Mouse (Mus musculus) kidney, embryonic 16.5 days (tissue): ENCODE data around the gene Tmtc1. TPM values are rescaled to one million over a fixed set of nuclear protein-coding genes. Genes with fewer than 3 reads are reported as not detected.

ENCODE experiments used
- ATAC-seq: fragments of 200-750 bp; cut with Nextera tagmentation; 2 replicates; pipeline ENCODE4 v1.8.0; 2017; ENCODE audit warnings: moderate TSS enrichment; ENCODE audit not compliant: low FRiP score, low TSS enrichment
- H3K27ac ChIP-seq: fragments of 300-500 bp; sonication (generic); 2 replicates; pipeline ENCODE4 v1.5.1; 2014; ENCODE audit warnings: low read length
- H3K27me3 ChIP-seq: fragments of 300-500 bp; sonication (generic); 2 replicates; pipeline ENCODE4 v1.6.1; 2014; ENCODE audit warnings: low read length, control low read depth, mixed read lengths; ENCODE audit not compliant: insufficient read depth
- H3K36me3 ChIP-seq: fragments of 300-500 bp; sonication (generic); 2 replicates; pipeline ENCODE4 v1.6.1; 2014; ENCODE audit warnings: low read length, control low read depth, mixed read lengths; ENCODE audit not compliant: insufficient read depth
- H3K4me1 ChIP-seq: fragments of 300-500 bp; sonication (generic); 2 replicates; pipeline ENCODE4 v1.6.1; 2014; ENCODE audit warnings: low read length, control low read depth, mixed read lengths; ENCODE audit not compliant: insufficient read depth
- H3K4me2 ChIP-seq: fragments of 300-500 bp; sonication (generic); replicated peaks from 2 replicates; pipeline ENCODE4 v1.6.1; 2014; ENCODE audit warnings: low read depth, low read length
- H3K4me3 ChIP-seq: fragments of 300-500 bp; sonication (generic); 2 replicates; pipeline ENCODE4 v1.5.1; 2014; ENCODE audit warnings: mild to moderate bottlenecking, low read length
- H3K9ac ChIP-seq: fragments of 300-500 bp; sonication (generic); replicated peaks from 2 replicates; pipeline ENCODE4 v1.6.1; 2014; ENCODE audit warnings: low read length
- H3K9me3 ChIP-seq: fragments of 300-500 bp; sonication (generic); 2 replicates; pipeline ENCODE4 v1.6.1; 2016; ENCODE audit warnings: low read length, control low read depth
- WGBS: fragments of 180-500 bp; shearing (Covaris S2); extraction: QIAGEN DNeasy Blood & Tissue Kit; methylation state at CpG from one replicate; pipeline ENCODE4 v1.1.7; 2014; 5-methylcytosine and 5-hydroxymethylcytosine counted together
- polyA plus RNA-seq: library from polyadenylated mRNA; unstranded; fragments of >200 nt; fragmentation: Nextera tagmentation; extraction: Ambion mirVana; gene quantifications from 2 replicates; pipeline ENCODE4 v1.2.1, GENCODE M21; 2015

The Tmtc1 gene
- polyA plus RNA-seq, 1 experiment from 2014 or later = 1.8 TPM

DNA sequence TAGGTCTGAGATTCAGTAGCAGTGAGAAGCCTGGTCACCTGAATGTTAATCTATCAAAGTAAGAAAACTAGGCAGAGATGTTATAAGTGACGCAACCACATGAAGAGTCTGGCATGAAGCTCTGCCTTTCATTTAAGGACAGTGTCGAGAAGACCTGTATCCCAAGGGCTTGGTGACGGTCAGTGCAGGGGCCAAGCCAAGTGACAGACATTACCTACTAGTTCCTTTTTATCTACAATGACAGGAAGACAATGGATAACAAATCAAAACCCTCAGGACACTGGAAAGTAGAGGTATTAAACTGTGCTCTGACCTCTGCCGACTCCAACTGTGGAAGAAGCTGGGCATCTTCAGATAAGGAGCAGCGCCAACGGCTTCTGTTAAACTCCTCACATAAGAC, 43.2 kb downstream of the Tmtc1 start:
- whole genome bisulfite sequencing = 91% methylated on average over 6 of the region's 6 CpGs
- Histone ChIP-seq H3K27me3 (no peaks in the 10 kb centered on the region), H3K9me3 (no peaks in the 10 kb centered on the region), H3K27ac (no peak overlapping the region), H3K9ac (no peak overlapping the region), H3K4me3 (no peak overlapping the region), H3K4me1 (no peaks in the 10 kb centered on the region), H3K4me2 (no peak overlapping the region), H3K36me3 (no peaks in the 10 kb centered on the region)
- no peak for ATAC-seq

DNA sequence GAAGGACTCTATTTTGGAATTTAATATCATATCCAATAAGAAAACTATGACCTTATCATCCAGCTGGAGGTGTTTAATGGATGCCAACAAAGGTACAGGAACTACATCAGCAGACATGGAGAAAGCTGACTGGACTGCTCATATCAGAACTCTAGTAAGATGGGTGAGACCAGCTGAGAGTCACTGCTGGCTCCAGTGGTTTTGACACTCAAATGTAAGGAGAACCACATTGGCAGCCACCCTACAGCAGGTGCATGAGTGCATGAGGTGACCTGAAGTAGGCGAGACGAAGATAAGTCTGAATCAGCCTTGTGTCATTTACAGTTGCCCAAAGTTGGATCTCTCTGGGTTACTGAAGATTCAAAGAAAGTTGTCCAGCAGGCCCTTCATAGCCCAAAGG, 44.6 kb downstream of the Tmtc1 start:
- Histone ChIP-seq H3K27ac (no peak overlapping the region), H3K4me2 (no peak overlapping the region), H3K9me3 (no peaks in the 10 kb centered on the region), H3K27me3 (no peaks in the 10 kb centered on the region), H3K4me1 (no peaks in the 10 kb centered on the region), H3K4me3 (no peak overlapping the region), H3K9ac (no peak overlapping the region), H3K36me3 (no peaks in the 10 kb centered on the region)
- 98% methylated on average over 2 of the region's 2 CpGs for WGBS
- ATAC-seq = no peak

DNA sequence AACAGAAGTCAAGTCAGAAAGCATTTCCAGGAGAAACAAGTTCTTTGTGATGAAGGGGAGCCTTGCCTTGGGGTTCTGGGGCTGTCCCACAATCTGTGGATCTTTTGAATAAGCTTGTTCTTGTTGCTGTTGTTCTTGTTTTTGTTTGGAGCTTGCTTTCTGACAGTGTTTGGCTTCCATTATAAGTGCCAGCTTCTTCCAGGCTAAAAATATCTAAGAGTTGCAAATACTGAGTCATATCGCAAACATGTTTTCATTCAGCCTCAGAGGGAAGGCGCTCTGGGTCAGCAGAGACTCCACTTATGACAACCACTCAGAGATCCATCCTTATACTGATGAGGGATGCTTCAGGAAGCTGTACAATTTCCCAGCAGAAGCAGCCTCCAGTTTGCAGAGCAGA, 45.3 kb downstream of the Tmtc1 start:
- Histone ChIP-seq H3K9ac (no peak overlapping the region), H3K4me3 (no peak overlapping the region)
- 88% methylated on average over 2 of the region's 2 CpGs for WGBS

DNA sequence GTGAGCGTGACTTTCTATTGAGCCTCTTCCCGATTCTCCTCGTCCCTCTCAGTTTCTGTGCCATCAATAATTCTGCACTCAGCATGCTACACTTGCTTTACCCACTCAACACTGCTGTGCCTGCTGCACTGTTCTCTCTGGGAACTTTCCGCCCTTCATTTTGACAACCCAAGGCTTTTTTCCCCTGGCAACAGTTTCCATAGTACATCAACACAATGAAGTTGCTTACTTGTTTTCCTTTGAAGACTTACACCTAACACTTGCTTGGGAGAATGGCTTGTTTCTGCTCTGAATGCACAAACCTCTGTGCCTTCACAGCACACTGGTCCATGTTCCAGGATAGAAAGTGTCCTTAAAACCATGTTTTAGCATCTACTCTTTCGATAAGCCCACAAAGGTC, 46.9 kb downstream of the Tmtc1 start:
- H3K4me3 ChIP-seq = no peak overlapping the region
- H3K4me1 ChIP-seq = no peaks in the 10 kb centered on the region
- no peaks in the 10 kb centered on the region for H3K27me3 ChIP-seq
- H3K9ac ChIP-seq = no peak overlapping the region
- WGBS = 86% methylated on average over 5 of the region's 5 CpGs
- no peak overlapping the region for H3K27ac ChIP-seq
- H3K4me2 ChIP-seq = no peak overlapping the region
- no peak for ATAC-seq
- no peaks in the 10 kb centered on the region for H3K36me3 ChIP-seq
- H3K9me3 ChIP-seq = no peaks in the 10 kb centered on the region

More for the DNA sequence above, 45.3 kb downstream of the Tmtc1 start:
- Histone ChIP-seq H3K36me3 (no peaks in the 10 kb centered on the region), H3K4me2 (no peak overlapping the region), H3K27ac (no peak overlapping the region), H3K4me1 (no peaks in the 10 kb centered on the region), H3K27me3 (no peaks in the 10 kb centered on the region), H3K9me3 (no peaks in the 10 kb centered on the region)
- ATAC-seq = no peak

DNA sequence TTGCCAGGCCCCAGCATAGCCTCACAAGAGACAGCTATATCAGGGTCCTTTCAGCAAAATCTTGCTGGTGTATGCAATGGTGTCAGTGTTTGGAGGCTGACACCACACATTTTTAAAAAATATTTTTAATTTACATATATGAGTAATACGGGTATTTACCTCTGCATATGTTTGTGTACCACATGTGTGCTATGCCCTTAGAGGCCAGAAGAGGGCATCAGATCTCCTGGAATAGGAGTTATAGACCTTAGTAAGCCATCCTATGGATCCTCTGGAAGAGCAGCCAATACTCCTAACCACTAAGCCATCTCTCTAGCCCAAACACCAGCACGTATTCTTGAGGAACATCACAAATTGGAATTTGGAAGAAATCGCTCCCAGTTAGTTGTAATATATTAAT, 48.9 kb downstream of the Tmtc1 start:
- no peak overlapping the region for H3K9ac ChIP-seq
- peaks cover 14% of the 10 kb centered on the region for H3K4me1 ChIP-seq
- H3K4me2 ChIP-seq = no peak overlapping the region
- no peaks in the 10 kb centered on the region for H3K36me3 ChIP-seq
- H3K9me3 ChIP-seq = no peaks in the 10 kb centered on the region
- H3K27ac ChIP-seq = no peak overlapping the region
- WGBS = 94% methylated on average over 3 of the region's 3 CpGs
- H3K27me3 ChIP-seq = no peaks in the 10 kb centered on the region
- no peak overlapping the region for H3K4me3 ChIP-seq
- ATAC-seq = no peak

DNA sequence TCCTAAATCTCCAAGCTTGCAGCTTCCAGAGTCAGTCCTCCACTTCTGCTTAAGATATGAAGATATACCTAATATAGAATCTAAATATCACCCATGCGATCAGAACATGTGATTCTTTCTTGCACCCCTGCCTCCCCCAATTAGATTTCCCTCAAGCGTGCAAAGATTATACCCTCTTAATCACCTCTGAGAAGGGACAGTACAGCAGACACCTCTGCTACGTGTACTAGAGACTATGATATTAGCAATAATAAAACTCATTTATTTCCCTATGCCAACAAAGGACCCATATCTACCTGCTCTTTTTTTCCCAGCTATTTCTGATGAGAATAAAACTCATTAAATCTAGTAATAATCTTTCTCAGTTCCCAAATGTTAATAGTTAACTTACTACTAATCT, 49.9 kb downstream of the Tmtc1 start:
- H3K4me2 ChIP-seq = no peak overlapping the region
- 67% methylated on average over 3 of the region's 3 CpGs for WGBS
- no peak overlapping the region for H3K9ac ChIP-seq
- H3K4me3 ChIP-seq = no peak overlapping the region
- no peaks in the 10 kb centered on the region for H3K36me3 ChIP-seq
- H3K9me3 ChIP-seq = no peaks in the 10 kb centered on the region
- H3K27ac ChIP-seq = no peak overlapping the region
- H3K4me1 ChIP-seq = peaks cover 20% of the 10 kb centered on the region
- no peaks in the 10 kb centered on the region for H3K27me3 ChIP-seq
- no peak for ATAC-seq

DNA sequence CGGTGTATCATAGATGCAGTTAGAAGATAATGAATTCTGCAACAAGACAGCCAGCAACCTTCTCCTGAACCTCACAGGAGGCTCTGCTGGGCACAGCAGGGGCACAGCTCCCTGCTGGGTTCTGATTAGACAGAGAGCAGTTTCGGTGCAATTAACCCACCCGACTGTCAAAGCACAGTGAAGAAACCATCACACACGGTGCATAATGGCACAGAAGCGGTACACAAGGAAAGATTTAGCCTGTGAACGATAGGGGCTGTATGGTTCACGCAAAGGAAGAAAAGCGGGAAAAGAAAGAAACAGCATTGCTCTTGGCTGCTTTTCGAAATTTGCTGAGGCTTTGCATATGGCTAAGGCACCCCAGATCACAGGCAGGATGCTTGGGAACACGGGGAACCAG, 52.0 kb downstream of the Tmtc1 start:
- Histone ChIP-seq H3K4me2 (no peak overlapping the region), H3K4me1 (peaks cover 23% of the 10 kb centered on the region), H3K4me3 (no peak overlapping the region), H3K27me3 (no peaks in the 10 kb centered on the region), H3K27ac (peak overlapping the region; percentile 69; the same call in 1 of the 2 replicates), H3K36me3 (no peaks in the 10 kb centered on the region), H3K9ac (no peak overlapping the region), H3K9me3 (no peaks in the 10 kb centered on the region)
- 46% methylated on average over 10 of the region's 10 CpGs for WGBS
- ATAC-seq = no peak

DNA sequence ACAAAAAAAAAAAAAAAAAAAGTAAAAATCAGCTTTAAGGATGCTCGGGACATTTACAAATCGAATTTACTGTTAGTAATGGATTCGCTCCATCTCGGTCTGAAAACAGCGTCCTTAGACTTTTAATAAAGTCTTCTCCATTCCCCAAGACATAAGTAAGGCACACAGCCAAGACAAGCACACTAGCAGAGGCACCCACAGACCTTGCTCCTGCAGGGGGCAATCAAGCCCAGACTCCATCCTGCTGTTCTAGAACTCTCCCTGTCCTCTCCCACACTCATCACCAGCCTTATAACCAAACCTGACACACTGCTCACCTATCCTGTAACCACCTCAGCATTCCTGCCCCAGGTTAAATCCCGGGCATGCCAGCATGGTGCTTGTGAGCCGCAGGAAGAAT, 52.9 kb downstream of the Tmtc1 start:
- ATAC-seq = peak; percentile 83; the same call in 1 of the 2 replicates
- Histone ChIP-seq H3K4me1 (peaks cover 23% of the 10 kb centered on the region), H3K9me3 (no peaks in the 10 kb centered on the region), H3K4me2 (no peak overlapping the region), H3K27me3 (no peaks in the 10 kb centered on the region), H3K9ac (no peak overlapping the region), H3K36me3 (no peaks in the 10 kb centered on the region), H3K27ac (peak overlapping the region; percentile 78), H3K4me3 (no peak overlapping the region)
- WGBS = 64% methylated on average over 7 of the region's 7 CpGs

DNA sequence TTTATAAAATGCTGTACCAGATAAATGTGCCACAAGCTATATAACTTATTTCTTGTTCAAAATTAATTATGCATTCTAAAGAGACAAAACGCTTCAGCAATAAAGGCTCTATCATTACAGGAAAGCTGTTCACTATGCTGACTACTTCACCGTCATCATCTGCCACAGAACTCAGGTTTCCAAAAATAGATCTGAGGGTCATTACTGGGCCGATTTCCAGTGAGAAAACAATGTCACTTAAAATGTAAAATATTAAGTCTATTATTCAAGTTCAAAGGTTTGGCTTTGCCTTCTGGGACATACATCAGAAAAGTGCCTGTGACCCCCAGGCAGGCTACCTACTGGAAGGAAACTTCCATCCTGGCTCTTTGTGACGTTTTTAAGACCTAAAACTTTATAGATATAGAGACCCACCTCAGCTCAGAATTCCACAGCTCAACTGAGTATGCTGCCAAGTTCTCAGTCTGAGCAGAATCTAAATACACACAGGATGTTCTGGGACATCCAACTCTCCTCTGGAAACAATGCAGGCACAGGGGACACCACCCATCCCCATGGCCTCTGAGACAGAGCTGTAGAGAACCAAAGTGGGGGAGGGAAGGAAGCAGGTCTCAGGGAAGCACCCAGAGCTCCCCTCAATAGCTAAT, 53.4 kb downstream of the Tmtc1 start:
- Histone ChIP-seq H3K9me3 (no peaks in the 10 kb centered on the region), H3K4me1 (peaks cover 23% of the 10 kb centered on the region), H3K9ac (no peak overlapping the region), H3K27me3 (no peaks in the 10 kb centered on the region), H3K27ac (peak overlapping the region; percentile 78), H3K4me2 (no peak overlapping the region), H3K36me3 (no peaks in the 10 kb centered on the region), H3K4me3 (no peak overlapping the region)
- 25% methylated on average over 4 of the region's 4 CpGs for WGBS
- ATAC-seq = peak; percentile 66

DNA sequence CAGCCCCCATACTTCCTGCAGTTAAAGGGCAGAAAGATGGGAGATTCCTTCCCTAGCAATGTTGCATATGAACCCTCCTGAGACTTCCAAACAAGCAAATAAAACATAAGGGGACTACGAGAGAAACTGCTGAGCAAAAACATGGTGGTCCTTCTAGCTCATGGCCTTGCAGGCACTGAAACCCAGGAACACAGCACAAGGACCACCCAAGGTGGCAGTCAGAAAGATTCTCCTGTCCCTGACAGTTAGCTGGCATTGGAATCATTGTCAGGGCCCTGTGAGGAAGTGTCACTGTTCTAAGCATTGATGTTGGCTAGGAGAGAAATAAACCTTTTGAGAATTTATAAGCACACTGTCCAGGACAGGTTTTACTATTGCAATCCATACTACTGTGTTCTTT, 56.2 kb downstream of the Tmtc1 start:
- Histone ChIP-seq H3K36me3 (no peaks in the 10 kb centered on the region), H3K4me3 (no peak overlapping the region), H3K27me3 (no peaks in the 10 kb centered on the region), H3K4me2 (no peak overlapping the region), H3K4me1 (peaks cover 23% of the 10 kb centered on the region), H3K27ac (peak overlapping the region; percentile 55; the same call in 1 of the 2 replicates), H3K9ac (no peak overlapping the region), H3K9me3 (no peaks in the 10 kb centered on the region)
- WGBS = 54% methylated on average over 1 of the region's 1 CpGs
- no peak for ATAC-seq
